Mouse (Mus musculus): ENCODE data around the gene Ube2o.

DNA sequence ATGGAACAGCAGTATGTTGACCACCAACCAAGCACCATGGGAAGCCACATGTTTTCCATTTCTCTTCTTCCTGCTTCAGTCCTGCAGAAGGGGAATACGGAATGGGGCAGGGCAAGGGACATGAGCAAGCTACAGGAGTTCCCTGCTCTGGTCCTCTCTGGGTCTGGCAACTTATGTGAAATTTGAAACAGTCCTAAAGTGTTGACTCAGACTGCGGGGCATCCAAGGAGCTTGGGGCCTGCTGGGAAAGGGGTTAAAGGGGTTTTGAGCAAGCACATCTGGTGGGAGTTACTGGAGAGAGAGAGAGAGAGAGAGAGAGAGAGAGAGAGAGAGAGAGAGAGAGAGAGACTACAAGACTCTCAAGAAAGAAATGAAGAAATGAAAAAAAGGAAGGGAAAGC lies 72.6 kb downstream of the Ube2o start:
- TF ChIP-seq CTCF (conservative IDR thresholded peaks at IDR 0.05; ENCODE audit: low read length) (no peak), NANOG (IDR thresholded peaks at IDR 0.05; ENCODE audit: borderline replicate concordance, low read length) (no peak), POU5F1 (IDR thresholded peaks at IDR 0.05; ENCODE audit: borderline replicate concordance, low read length) (no peak)

Measured in E14TG2a.4 (cell line).